Mouse (Mus musculus): ENCODE measurements around the gene Lurap1.

Lurap1 gene

GRCm38 (mm10) chr4:116100959-116101358, 50.2 kb downstream of the Lurap1 start:
- no peak for DNase-seq

DNA sequence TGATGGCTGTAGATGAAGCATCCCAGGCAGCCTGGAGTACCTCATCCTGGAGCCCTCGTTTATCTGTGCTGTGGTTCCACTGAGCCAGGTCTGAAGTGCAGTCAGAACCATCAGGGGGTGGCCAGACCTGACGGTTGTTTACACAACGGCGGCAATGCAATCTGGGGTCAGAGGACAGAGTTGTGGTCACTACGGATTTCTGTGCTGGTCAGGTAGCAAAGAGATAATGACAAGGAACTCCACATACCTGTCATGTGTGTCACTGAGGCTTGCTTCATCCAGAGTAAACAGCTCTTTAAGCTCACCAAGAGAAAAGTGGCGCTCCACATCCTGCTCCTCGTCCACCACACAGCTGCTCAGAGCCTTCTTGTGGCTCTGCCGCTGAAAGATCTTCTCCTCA, 53.9 kb downstream of the Lurap1 start:
- no peak for DNase-seq

DNA sequence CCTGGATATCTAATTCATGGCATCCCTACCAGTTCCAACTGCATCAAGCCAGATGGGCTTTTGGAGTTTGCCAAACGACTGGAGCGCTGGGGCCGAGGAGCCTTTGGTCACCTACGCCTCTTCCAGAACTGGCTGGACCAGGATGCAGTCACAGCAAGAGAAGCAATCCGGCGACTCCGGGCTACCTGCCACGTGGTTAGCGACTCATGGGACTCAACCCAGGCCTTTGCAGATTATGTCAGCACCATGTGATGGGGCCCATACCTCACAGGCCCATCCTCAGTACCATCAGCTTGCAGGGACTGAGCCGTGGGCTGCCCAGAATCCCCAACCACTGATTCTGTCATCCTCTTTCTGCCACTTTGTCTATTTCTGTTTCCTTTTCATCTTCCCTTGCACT, 54.8 kb downstream of the Lurap1 start:
- peak in 1 of 2 experiments; percentile 27 for DNase-seq

DNA sequence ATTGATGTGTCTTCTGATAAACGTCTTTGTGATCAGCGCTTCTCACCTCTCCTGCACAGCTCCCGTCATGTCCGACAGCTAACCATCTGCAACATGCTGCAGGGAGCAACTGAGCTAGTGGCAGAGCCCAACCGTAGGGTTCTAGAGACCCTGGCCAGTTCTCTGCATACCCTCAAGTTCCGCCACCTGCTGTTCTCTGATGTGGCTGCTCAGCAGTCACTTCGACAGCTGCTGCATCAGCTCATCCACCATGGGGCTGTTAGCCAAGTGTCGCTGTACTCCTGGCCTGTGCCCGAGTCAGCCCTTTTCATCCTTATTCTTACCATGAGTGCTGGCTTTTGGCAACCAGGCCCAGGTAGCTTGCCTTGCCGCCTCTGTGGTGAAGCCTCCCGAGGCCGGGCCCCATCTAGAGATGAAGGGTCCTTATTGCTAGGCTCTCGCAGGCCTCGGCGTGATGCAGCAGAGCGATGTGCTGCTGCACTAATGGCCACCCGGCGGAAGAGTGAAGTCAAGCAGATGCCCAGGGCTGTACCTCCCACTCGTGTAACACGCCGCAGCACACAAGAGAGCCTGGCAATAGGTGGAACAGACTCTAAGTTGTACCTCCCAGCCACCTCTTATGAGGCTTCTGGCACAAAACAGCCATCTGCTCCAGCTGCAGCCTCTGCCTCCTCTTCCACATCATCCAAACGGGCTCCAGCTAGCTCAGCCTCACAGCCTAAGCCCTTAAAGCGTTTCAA, 62.5 kb downstream of the Lurap1 start:
- peak; percentile 19 to 20 for DNase-seq

Measured in cerebellum, postnatal 25 days (tissue).